Mouse (Mus musculus) heart, adult 8-10 months (tissue): ENCODE results near the gene Papola. TPM values are rescaled to one million over a fixed set of nuclear protein-coding genes. Genes with fewer than 3 reads are reported as not detected.

ENCODE experiments used
- DNase-seq: peaks from one replicate; pipeline ENCODE4 v3.0.0; 2022; ENCODE audit warnings: low spot score
- microRNA-seq: library from miRNA; unstranded; fragments of <30 nt; microRNA quantifications from one replicate; pipeline ENCODE4 v1.2.0, GENCODE M21; 2022
- total RNA-seq, 4 experiments: library from RNA; stranded (reverse); gene quantifications; 2 replicates each; pipeline ENCODE4 v1.2.4; 2022

Papola gene
- total RNA-seq, 4 experiments from 2014 or later, result 106 to 123 (median 114) TPM

DNA sequence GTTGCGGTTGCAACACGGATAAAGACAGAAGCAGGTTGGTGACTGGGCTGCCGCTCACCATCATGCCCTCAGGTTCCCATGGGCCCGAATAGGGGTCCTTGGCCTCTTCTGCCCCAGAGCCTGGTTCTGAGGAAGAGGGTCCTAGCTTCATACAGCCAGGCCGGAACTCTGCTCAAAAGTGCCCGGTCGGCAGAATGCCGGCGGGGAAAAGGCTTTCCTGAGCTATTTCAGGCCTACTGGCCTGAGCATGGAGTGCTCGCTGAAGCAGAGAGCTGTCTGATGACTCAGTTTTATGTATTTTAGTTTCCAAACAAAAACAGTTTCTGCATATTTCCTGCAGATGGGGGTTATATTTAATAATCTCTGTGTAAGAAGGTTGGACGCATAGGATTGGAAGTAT is 78.9 kb downstream of the Papola start:
- DNase-seq, result no peak

DNA sequence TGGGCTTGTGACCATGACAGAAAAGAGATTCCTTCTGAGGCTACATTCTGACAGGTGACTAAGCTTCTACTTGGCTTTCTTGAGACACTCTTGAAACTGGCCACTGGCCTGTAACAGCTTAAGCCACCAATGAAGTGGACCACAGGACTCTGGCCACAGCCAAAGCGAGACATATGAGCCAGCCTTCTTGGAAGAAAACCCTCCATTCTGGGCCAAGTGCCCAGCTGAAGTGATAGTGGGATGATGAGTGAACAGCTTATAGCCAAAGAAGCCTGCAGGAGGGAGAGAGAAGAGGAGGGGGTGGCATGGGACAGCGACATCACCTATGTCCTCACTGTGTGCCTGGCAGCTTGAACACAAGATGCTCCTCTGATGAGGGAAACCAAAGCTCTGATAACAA is 83.2 kb downstream of the Papola start:
- no peak for DNase-seq

- DNase-seq, result no peak
Measured at GRCm38 (mm10) chr12:105869242-105869641, 84.7 kb downstream of the Papola start.

DNA sequence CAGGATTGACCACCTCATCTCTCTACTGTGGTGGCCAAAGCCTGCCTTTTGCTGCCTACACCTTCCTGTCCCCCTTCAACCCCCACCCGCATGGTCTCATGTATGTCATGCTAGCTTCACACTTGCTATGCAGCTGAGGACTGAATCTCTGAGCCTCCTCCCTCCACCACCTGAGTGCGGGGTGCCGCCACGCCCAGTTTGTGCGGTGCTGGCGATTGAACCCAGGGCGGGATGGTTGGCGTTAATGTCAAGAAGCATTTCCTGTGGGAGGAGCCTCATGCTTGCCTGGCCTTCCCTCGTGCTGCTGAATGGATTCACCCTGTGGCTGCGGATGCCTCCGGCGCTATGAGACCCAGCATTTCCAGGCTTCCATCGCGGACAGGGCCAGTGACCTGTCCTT is 85.2 kb downstream of the Papola start:
- DNase-seq, result no peak

DNA sequence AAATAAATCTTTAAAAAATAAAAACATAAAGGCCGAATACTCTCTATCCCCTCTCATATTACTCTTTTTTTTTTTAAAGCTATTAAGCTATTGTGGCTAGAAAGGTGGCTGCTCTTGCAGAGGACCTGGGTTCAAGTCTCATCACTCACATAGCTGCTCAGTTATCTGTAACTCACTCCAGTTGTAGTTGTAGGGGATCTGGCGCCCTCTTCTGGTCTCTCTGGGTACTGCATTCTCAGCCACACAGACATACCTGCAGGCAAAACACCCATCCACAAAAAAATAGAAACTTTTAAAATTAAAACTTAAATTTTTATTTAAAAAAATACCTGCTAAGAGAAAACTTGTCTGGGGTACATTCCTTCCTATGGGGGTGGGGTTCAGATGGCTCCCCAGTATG is 88.8 kb downstream of the Papola start:
- DNase-seq, result no peak

- DNase-seq, result no peak
Measured at GRCm38 (mm10) chr12:105875112-105875511, 90.6 kb downstream of the Papola start.

DNA sequence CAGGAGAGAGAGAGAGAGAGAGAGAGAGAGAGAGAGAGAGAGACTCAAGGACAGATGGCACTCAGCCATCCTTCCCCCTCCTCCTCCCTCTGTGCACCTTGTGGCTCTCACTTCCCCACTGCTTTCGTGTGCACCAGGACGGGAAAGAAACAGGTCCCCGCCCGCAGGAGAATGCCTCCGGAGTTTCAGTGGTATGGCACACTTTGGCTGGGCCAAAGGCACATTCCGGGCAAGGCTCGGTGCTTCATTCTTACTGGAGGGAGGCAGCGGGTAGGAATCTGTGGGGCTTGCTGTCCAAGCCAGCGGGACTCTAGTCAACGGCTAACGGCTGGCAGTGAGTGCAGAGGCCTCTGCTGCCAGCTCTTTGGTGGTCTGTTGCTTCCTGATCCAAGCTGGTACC is 92.0 kb downstream of the Papola start:
- no peak for DNase-seq

- no peak for DNase-seq
Measured at GRCm38 (mm10) chr12:105876931-105877330, 92.4 kb downstream of the Papola start.

GRCm38 (mm10) chr12:105878746-105879145 is 94.3 kb downstream of the Papola start:
- no peak for DNase-seq

- DNase-seq, result no peak
Measured at GRCm38 (mm10) chr12:105883799-105884514, 99.5 kb downstream of the Papola start.

DNA sequence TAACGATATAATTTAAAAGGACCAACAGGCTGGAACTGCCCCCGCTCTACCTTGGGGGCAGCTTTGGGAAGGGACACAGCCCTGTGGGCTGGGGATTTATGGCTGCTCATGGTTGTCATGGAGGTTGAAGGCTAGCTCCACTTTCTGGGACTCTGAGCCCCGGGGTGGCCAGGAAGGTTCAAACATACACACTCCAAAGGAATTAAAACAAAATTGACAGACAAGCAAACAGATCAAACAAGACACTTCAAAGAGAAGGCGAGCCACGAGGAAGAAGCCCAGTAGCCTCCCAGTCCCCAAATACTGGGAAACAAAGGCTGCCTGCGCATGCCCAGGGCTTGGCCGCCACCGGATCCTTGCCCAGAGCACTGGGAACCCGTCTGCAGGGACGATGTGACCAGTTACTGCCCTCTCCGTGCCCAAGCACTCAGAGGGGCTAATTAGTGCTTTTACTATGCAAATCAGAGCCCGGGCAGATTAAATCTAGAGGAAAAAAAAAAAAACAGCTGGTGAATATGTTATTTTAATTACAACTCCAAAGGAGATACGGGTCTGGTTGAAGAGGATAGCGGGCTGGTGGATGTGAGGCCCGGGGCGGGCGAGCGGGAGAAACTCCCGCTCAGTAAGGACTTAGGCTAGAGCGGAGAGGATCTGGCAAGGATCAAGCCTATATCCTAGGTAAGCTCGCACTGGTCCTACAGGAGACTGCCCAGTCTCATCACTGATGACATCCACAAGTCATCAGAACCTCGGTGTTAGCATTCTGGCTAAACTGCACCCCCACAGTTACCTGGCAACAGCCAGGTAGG is 100.2 kb downstream of the Papola start:
- DNase-seq, result no peak

Small RNAs within 50 kb of the gene (microRNA-seq; reads per million reads assigned to microRNA genes)
- gene Gm22120, result not detected

Other genes starting within 250 kb of the Papola start
- under 1 TPM; 0.26 to 0.44 (median 0.33) TPM for gene Bdkrb2, start 221.5 kb upstream of the Papola start, total RNA-seq
- gene Bdkrb1, start 181.6 kb upstream of the Papola start, total RNA-seq, result not detected
- 1 to 10 TPM; 6.5 to 9.8 (median 7.4) TPM for gene Gskip, start 99.9 kb upstream of the Papola start, total RNA-seq
- gene Atg2b, start 99.5 kb upstream of the Papola start, total RNA-seq, result 10 to 100 TPM; 17.2 to 21.6 (median 18.5) TPM
- not detected for gene Ak7, start 78.7 kb upstream of the Papola start, total RNA-seq
- gene Vrk1, start 225.5 kb downstream of the Papola start, total RNA-seq, result 1 to 10 TPM; 6.9 to 9.5 (median 8.2) TPM